Mouse (Mus musculus) liver, postnatal 0 days (tissue): ENCODE data around the gene Stard13.

Experiments used
- CTCF ChIP-seq: sonication (generic); IDR thresholded peaks from 2 replicates; pipeline ENCODE4 v1.5.1; 2016; ENCODE audit warnings: antibody characterized with exemption, low read depth
- EP300 ChIP-seq: IDR thresholded peaks from 2 replicates; pipeline ENCODE4 v1.6.1; 2016; ENCODE audit warnings: antibody characterized with exemption, low read depth, mild to moderate bottlenecking

GRCm38 (mm10) chr5:151018959-151019358 lies 214.7 kb downstream of the Stard13 start:
- TF ChIP-seq EP300 (no peak), CTCF (no peak)
